Mouse (Mus musculus): ENCODE results near the gene Rhov.

Gene Rhov

DNA sequence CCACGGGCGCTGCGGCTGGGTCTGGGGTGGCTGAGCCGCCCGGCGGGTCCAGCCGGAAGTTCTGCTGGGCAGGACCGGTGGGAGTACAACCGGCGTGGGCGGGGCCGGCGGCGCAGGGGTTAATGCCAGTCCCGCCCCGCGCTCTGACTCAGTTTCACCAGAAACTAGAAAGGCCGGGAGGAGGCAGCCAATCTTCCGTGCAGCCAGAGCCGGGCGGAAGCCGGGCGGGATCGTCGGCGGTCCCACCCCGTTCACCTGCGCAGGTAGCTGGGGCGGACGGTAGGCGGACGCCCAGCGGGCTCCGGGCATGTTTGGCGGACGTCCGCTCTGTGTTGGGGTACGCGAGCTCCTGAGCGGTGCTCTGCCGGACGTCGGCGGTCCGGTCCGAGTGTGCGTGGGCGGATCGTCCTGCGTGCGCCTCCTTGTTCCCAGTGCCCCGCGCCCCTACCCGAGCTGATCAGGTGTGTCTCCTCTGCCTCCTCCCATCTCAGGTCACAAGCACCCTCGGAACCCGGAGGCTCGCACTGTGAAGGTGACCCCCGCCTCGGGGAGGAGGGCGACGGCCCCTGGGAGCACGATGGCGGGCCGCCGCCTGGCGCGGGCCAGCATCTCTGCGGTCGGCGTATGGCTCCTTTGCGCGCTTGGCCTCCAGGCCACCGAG lies 33.7 kb downstream of the Rhov start, which contains the start of gene Spint1:
TSS of gene Spint1 (plus strand) at position 153 of the 661 bp plus-strand sequence.
- DNase-seq (ENCODE audit: low spot score in 2 of 2): no peak

DNA sequence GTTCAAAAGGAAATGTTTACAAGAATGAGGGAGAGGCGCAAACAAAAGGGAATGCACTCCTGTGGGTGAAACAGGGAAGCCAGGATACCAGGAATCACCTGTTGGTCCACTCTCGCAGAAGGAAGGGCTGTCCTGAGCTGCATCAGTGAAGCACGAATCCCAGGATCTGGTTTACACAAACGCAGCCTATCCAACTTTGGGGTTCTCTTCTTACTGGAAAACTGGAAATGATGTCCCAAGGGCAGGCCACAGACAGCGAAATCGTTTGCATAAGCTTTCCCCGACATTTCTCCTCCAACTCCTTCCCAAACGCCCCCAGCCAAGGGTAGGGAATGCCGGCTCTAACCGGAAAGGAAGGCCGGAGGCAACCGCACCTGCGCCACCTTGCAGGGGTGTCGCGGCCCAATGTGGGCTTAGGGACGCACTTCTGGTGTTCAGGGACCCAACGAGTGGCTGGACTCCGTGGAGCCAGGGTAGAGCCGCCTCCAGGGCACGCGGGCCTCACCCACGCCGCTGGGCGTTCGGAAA lies 34.3 kb downstream of the Rhov start:
- no peak for DNase-seq (ENCODE audit: low spot score in 2 of 2)

DNA sequence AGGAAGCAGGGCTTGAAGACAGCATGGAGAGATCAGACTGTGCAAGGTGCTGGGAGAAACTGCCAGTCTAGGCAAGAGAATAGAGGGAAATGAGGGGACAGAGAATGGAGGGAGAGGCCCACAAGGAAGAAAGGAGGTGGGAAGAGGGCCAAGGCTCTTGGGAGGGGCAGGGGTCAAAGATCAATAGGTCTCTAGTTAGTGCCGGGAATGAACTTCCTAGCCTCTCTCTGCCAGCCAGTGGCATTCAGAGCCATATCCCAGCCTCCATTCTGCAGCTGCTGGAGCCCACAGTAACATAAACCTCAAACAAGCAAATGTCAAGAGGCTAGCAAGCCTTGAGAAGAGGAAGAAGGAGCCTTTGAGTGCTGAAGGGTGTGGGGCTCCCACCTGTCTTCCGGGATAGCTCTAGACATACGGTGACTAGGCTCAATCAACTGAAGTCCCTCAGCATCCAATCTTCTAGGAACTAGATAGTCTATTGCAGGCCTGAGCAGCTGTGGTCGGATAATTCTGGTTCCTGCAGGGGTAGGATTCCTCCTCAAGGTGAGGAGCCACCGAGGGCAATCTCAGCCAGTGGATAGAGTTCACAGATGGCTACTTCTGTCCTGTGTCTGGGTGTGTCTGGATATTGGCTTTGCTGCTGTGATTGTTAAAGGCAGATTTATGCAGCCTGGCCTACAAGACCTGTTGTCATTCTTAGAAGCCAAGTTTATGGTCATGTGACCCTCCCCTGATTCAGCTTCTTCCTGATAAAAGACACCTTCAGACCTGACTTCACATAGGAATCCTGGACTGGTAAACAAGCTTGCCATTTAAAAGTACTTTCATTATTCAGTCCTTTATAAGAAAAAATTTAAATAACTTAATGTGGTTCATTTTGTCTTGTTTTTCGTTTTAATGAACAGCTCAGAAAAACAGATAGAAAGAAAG lies 41.0 kb downstream of the Rhov start, which contains the start of gene Ppp1r14d:
TSS of gene Ppp1r14d (minus strand) at position 132 of the 930 bp plus-strand sequence.
- DNase-seq (ENCODE audit: low spot score in 2 of 2): no peak
